In the genomic region with DNA sequence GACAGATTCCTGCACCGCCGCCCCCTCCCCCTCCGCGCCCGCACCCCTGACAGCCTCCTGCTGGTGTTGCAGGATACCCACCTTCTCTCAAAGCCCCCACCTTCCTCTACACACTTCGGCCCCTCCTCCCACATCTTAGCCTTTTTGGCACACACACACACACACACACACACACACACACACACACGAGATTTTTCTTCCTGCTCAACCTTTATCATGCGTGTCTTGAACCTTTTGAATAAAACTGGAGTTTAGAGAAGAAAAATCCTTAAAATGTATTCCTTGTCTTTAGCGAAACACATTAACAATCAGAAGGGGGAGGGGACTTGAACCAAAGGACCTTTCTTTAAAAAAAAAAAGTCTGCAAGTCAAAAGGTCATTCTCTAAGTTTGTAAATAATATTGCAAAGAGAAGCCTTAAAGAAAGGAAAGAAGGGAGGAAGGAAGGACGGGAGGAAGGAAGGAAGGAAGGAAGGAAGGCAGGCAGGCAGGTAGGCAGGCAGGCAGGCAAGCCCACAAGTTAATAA, we compare ENCODE assay signal across 8 mouse cellular contexts.
DNase-seq lines count a peak whose midpoint lies in the region; ATAC-seq and TF ChIP-seq lines count a peak whose summit lies in the region.

No protein-coding gene starts in this region.

- no peaks in the 10 kb centered on the region for H3K36me3 ChIP-seq in lung, postnatal 0 days (ENCODE audit: insufficient read depth, low read length)
- H3K36me3 ChIP-seq in limb, embryonic 11.5 days (ENCODE audit: control insufficient read depth, insufficient read depth, low read length) = no peaks in the 10 kb centered on the region
- H3K36me3 ChIP-seq in stomach, embryonic 14.5 days (ENCODE audit: control insufficient read depth, insufficient read depth, low read length) = no peaks in the 10 kb centered on the region

- under 1% methylated on average over 10 of the region's 10 CpGs for WGBS in cerebellum, adult 2 months
- WGBS in lung, postnatal 0 days = under 1% methylated on average over 10 of the region's 10 CpGs
- WGBS in limb, embryonic 11.5 days = 2% methylated on average over 8 of the region's 10 CpGs
- 2% methylated on average over 10 of the region's 10 CpGs for WGBS in stomach, embryonic 14.5 days

- H3K4me2 ChIP-seq in lung, postnatal 0 days (replicated peaks; ENCODE audit: low read depth, low read length) = peak overlapping the region; percentile 98
- peak overlapping the region; percentile 69 for H3K4me2 ChIP-seq in limb, embryonic 11.5 days (ENCODE audit: low read depth, severe bottlenecking)
- H3K4me2 ChIP-seq in stomach, embryonic 14.5 days (replicated peaks; ENCODE audit: low read depth, low read length) = peak overlapping the region; percentile 81

- H3K4me1 ChIP-seq in cerebellum, adult 2 months (ENCODE audit: control insufficient read depth, insufficient read depth, low read length) = peaks cover 2% of the 10 kb centered on the region; the same call in 1 of the 2 replicates
- 0 out of 2 replicates have a peak, but pooled peaks cover 2% of the 10 kb centered on the region for H3K4me1 ChIP-seq in lung, postnatal 0 days (ENCODE audit: insufficient read depth, low read depth, low read length)
- H3K4me1 ChIP-seq in limb, embryonic 11.5 days (ENCODE audit: control insufficient read depth, insufficient read depth, low read length) = 0 out of 2 replicates have a peak, but pooled peaks cover 5% of the 10 kb centered on the region
- H3K4me1 ChIP-seq in stomach, embryonic 14.5 days (ENCODE audit: control insufficient read depth, insufficient read depth, low read length) = no peaks in the 10 kb centered on the region

- ATAC-seq in lung, postnatal 0 days = no peak
- no peak for ATAC-seq in limb, embryonic 11.5 days (ENCODE audit: insufficient number of reproducible peaks, low FRiP score, low TSS enrichment, low read depth)
- no peak for ATAC-seq in stomach, embryonic 14.5 days (ENCODE audit: insufficient number of reproducible peaks, insufficient read depth, low FRiP score, low read depth)

- TF ChIP-seq CTCF in cerebellum, adult 2 months (IDR thresholded peaks at IDR 0.05; ENCODE audit: borderline replicate concordance, insufficient read depth, low read depth, low read length) = no peak
- no peak for TF ChIP-seq CTCF in lung, postnatal 0 days (IDR thresholded peaks at IDR 0.05)

- no peak for TF ChIP-seq POLR2A in cerebellum, adult 2 months (IDR thresholded peaks at IDR 0.05; ENCODE audit: borderline replicate concordance, insufficient read depth, low read length)

- no peaks in the 10 kb centered on the region for H3K27me3 ChIP-seq in cerebellum, adult 2 months (ENCODE audit: control insufficient read depth, insufficient read depth, low read length)
- H3K27me3 ChIP-seq in lung, postnatal 0 days (replicated peaks; ENCODE audit: insufficient read depth, low read length) = peaks cover 79% of the 10 kb centered on the region
- H3K27me3 ChIP-seq in limb, embryonic 11.5 days (ENCODE audit: control insufficient read depth, insufficient read depth, low read length) = peaks cover 47% of the 10 kb centered on the region
- H3K27me3 ChIP-seq in stomach, embryonic 14.5 days (ENCODE audit: control insufficient read depth, insufficient read depth, low read length) = peaks cover 47% of the 10 kb centered on the region

- no peak for DNase-seq in cerebellum, adult 2 months
- no peak for DNase-seq in cerebellum, adult 9-11 months
- DNase-seq in lung, postnatal 0 days (ENCODE audit: low spot score) = no peak
- DNase-seq in lung, postnatal 14 days = no peak
- no peak for DNase-seq in limb, embryonic 11.5 days (ENCODE audit: low spot score)
- no peak for DNase-seq in natural killer cell, adult 2 months (ENCODE audit: low spot score in 2 of 2)
- DNase-seq in ovary, postnatal 36 days (ENCODE audit: low spot score) = no peak

- peak overlapping the region; percentile 99 for H3K4me3 ChIP-seq in cerebellum, adult 2 months (replicated peaks; ENCODE audit: insufficient read depth, low read depth, low read length)
- peak overlapping the region; percentile 55 for H3K4me3 ChIP-seq in lung, postnatal 0 days (ENCODE audit: low read depth, low read length)
- H3K4me3 ChIP-seq in limb, embryonic 11.5 days (ENCODE audit: low read depth, low read length) = peak overlapping the region; percentile 47
- H3K4me3 ChIP-seq in stomach, embryonic 14.5 days (ENCODE audit: low read depth, low read length) = peak overlapping the region; percentile 49

- H3K9ac ChIP-seq in lung, postnatal 0 days (replicated peaks; ENCODE audit: low read depth) = no peak overlapping the region
- peak overlapping the region; percentile 65 for H3K9ac ChIP-seq in limb, embryonic 11.5 days (ENCODE audit: low read length)
- no peak overlapping the region for H3K9ac ChIP-seq in stomach, embryonic 14.5 days (replicated peaks; ENCODE audit: low read depth, low read length)

- TF ChIP-seq EP300 in lung, postnatal 0 days (IDR thresholded peaks at IDR 0.05) = no peak

- H3K27ac ChIP-seq in cerebellum, adult 2 months (ENCODE audit: insufficient read depth, low read length) = peak overlapping the region; percentile 100
- no peak overlapping the region for H3K27ac ChIP-seq in lung, postnatal 0 days (ENCODE audit: low read length)
- H3K27ac ChIP-seq in limb, embryonic 11.5 days (replicated peaks; ENCODE audit: low read depth, low read length) = no peak overlapping the region; the same call in 1 of the 2 replicates
- peak overlapping the region; percentile 36; the same call in 1 of the 2 replicates for H3K27ac ChIP-seq in stomach, embryonic 14.5 days (ENCODE audit: low read length)

- no peaks in the 10 kb centered on the region for H3K9me3 ChIP-seq in lung, postnatal 0 days (ENCODE audit: low read length)
- no peaks in the 10 kb centered on the region for H3K9me3 ChIP-seq in limb, embryonic 11.5 days (ENCODE audit: control insufficient read depth, low read length)
- H3K9me3 ChIP-seq in stomach, embryonic 14.5 days (ENCODE audit: control insufficient read depth, low read depth, low read length) = no peaks in the 10 kb centered on the region

Comparison
In these comparisons a context has a peak if more than half of its experiments do, and no peak if none do; other contexts are left out.
1. H3K27ac ChIP-seq: peak in cerebellum, adult 2 months (single experiment) and stomach, embryonic 14.5 days (single experiment); none in lung, postnatal 0 days (single experiment) and limb, embryonic 11.5 days (single experiment).
2. H3K4me3 ChIP-seq: peak in every context shown above with its lines; median percentile 99 in cerebellum, adult 2 months; 55 in lung, postnatal 0 days; 49 in stomach, embryonic 14.5 days; 47 in limb, embryonic 11.5 days.
3. Peak in every context shown above with its lines, with median percentiles within 50 percentile points of each other: H3K4me2 ChIP-seq.